Mouse (Mus musculus) midbrain, embryonic 11.5 days (tissue): ENCODE data around the gene Ercc2. TPM values are rescaled to one million over a fixed set of nuclear protein-coding genes. Genes with fewer than 3 reads are reported as not detected.

Source experiments
- ATAC-seq: fragments of 200-750 bp; cut with Nextera tagmentation; 2 replicates; pipeline ENCODE4 v1.8.0; 2017; ENCODE audit warnings: moderate TSS enrichment, moderate library complexity; ENCODE audit not compliant: low FRiP score
- DNase-seq: peaks from one replicate; pipeline ENCODE4 v3.0.0; 2015; ENCODE audit warnings: low spot score; ENCODE audit errors: missing footprints
- H3K27ac ChIP-seq: fragments of 300-500 bp; sonication (generic); 2 replicates; pipeline ENCODE4 v1.5.1; 2014; ENCODE audit warnings: low read depth, low read length
- H3K27me3 ChIP-seq: fragments of 300-500 bp; sonication (generic); 2 replicates; pipeline ENCODE4 v1.6.1; 2014; ENCODE audit warnings: mild to moderate bottlenecking, low read length, moderate library complexity, mixed read lengths; ENCODE audit not compliant: control insufficient read depth, insufficient read depth
- H3K36me3 ChIP-seq: fragments of 300-500 bp; sonication (generic); 2 replicates; pipeline ENCODE4 v1.6.1; 2014; ENCODE audit warnings: mild to moderate bottlenecking, low read length, moderate library complexity, mixed read lengths; ENCODE audit not compliant: control insufficient read depth, insufficient read depth
- H3K4me1 ChIP-seq: fragments of 300-500 bp; sonication (generic); 2 replicates; pipeline ENCODE4 v1.6.1; 2014; ENCODE audit warnings: low read length; ENCODE audit not compliant: control insufficient read depth, insufficient read depth
- H3K4me2 ChIP-seq: fragments of 300-500 bp; sonication (generic); 2 replicates; pipeline ENCODE4 v1.6.1; 2014; ENCODE audit warnings: mild to moderate bottlenecking, moderate library complexity
- H3K4me3 ChIP-seq: fragments of 300-500 bp; sonication (generic); 2 replicates; pipeline ENCODE4 v1.5.1; 2014; ENCODE audit warnings: low read depth, low read length
- H3K9ac ChIP-seq: fragments of 300-500 bp; sonication (generic); 2 replicates; pipeline ENCODE4 v1.6.1; 2014; ENCODE audit warnings: low read length
- H3K9me3 ChIP-seq: fragments of 300-500 bp; sonication (generic); 2 replicates; pipeline ENCODE4 v1.6.1; 2016; ENCODE audit warnings: low read length; ENCODE audit not compliant: control insufficient read depth
- WGBS: fragments of 180-500 bp; shearing (Covaris S2); extraction: QIAGEN DNeasy Blood & Tissue Kit; methylation state at CpG from one replicate; pipeline ENCODE4 v1.1.7; 2014; 5-methylcytosine and 5-hydroxymethylcytosine counted together
- polyA plus RNA-seq: library from polyadenylated mRNA; unstranded; fragments of >200 nt; fragmentation: Nextera tagmentation; extraction: Ambion mirVana; gene quantifications from 2 replicates; pipeline ENCODE4 v1.2.1, GENCODE M21; 2014

The Ercc2 gene
- polyA plus RNA-seq, 1 experiment from 2014 or later: 10.3 TPM

DNA sequence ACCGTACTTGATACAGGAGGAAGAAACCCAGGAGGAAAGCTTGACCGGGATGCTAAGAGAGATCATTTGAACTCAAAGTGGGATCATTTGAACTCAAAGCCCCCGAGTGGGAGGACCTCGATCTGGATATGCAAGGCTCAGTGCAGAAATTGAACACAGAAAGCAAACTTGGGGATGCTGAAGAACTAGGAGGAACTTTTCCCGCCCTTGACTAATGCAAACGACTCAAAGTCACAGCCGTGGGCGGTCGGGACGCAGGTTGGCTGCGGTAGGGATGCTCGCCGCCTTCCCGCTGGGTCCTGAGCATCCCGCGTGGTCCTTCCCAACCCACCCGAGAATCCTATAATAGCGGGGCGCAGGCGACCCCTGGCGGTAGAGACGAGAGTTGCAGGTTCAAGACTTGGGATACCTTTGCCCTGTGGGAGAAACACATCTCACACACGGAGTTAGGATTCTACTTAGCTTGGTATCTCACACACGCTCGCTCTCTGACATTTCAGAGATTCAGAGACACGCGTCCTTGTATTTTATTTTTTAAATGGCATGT lies 39.3 kb upstream of the Ercc2 start:
- Histone ChIP-seq H3K4me2 (peak overlapping the region; percentile 90), H3K4me3 (peak overlapping the region; percentile 48), H3K27me3 (peaks cover 4% of the 10 kb centered on the region; the same call in 1 of the 2 replicates), H3K9me3 (no peaks in the 10 kb centered on the region), H3K36me3 (no peaks in the 10 kb centered on the region), H3K4me1 (peaks cover 17% of the 10 kb centered on the region), H3K9ac (peak overlapping the region; percentile 61; the same call in 1 of the 2 replicates), H3K27ac (no peak overlapping the region)
- no peak for ATAC-seq
- WGBS: under 1% methylated on average over 27 of the region's 27 CpGs
- peak; percentile 99 for DNase-seq

- H3K4me3 ChIP-seq: no peak overlapping the region; the same call in 1 of the 2 replicates
- H3K27ac ChIP-seq: no peak overlapping the region
- ATAC-seq (no peak), DNase-seq (peak; percentile 98)
- no peaks in the 10 kb centered on the region for H3K9me3 ChIP-seq
- 0 out of 2 replicates have a peak overlapping the region, but pooled peaks have one; percentile 90 for H3K4me2 ChIP-seq
- peaks cover 4% of the 10 kb centered on the region; the same call in 1 of the 2 replicates for H3K27me3 ChIP-seq
- 2% methylated on average over 11 of the region's 11 CpGs for WGBS
- H3K9ac ChIP-seq: no peak overlapping the region
- no peaks in the 10 kb centered on the region for H3K36me3 ChIP-seq
- H3K4me1 ChIP-seq: peaks cover 17% of the 10 kb centered on the region
These were observed 38.5 kb upstream of the Ercc2 start for GRCm38 (mm10) chr7:19343210-19343808.

DNA sequence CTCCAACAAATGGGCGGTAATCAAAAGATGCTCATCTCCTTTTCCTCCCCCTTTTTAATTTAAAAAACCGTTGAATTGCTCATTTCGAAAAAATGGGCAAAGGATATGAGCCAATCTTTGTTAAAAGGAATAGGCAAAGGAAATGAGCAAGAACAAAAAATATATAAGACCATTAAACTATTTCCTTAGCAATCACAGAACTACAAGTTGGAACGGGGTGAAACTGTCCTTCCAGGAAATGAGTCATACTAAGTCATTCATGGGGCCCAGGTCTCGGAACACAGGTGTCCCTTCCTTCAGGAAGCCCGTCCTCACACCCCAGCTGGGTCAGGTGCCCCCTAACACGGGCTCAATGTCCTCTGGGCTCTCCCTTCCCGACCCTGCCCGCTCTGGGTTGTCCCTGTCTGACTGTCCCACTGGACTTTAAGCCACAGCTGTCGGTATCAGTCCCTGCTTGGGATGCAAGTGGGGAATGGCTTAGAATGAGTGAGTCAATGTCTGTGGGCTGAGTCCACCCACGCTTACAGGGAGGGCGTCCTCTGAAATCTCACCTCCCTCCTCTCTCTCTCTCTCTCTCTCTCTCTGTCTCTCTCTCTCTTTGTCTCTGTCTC lies 37.5 kb upstream of the Ercc2 start, which contains the start of gene Ercc1:
Gene Ercc1, plus strand, starts transcription at position 542 of the 611 bp plus-strand sequence.
- Histone ChIP-seq H3K27me3 (peaks cover 4% of the 10 kb centered on the region; the same call in 1 of the 2 replicates), H3K36me3 (peaks cover 3% of the 10 kb centered on the region), H3K9ac (peak within 1 kb of the TSS; percentile 76), H3K27ac (no peak within 1 kb of the TSS), H3K9me3 (no peaks in the 10 kb centered on the region), H3K4me1 (peaks cover 17% of the 10 kb centered on the region), H3K4me2 (peak within 1 kb of the TSS; percentile 62), H3K4me3 (peak within 1 kb of the TSS; percentile 66)
- peak; percentile 6 for ATAC-seq
- no peak for DNase-seq
- 29% methylated on average over 12 of the region's 12 CpGs for WGBS

- ATAC-seq (peak; percentile 95), DNase-seq (peak; percentile 99)
- H3K4me2 ChIP-seq: peak overlapping the region; percentile 62
- 0% methylated on average over 31 of the region's 31 CpGs for WGBS
- H3K27ac ChIP-seq: no peak overlapping the region
- no peaks in the 10 kb centered on the region for H3K9me3 ChIP-seq
- peak overlapping the region; percentile 66 for H3K4me3 ChIP-seq
- peaks cover 4% of the 10 kb centered on the region for H3K36me3 ChIP-seq
- peak overlapping the region; percentile 76 for H3K9ac ChIP-seq
- peaks cover 4% of the 10 kb centered on the region; the same call in 1 of the 2 replicates for H3K27me3 ChIP-seq
- H3K4me1 ChIP-seq: peaks cover 17% of the 10 kb centered on the region
These were observed 36.8 kb upstream of the Ercc2 start for GRCm38 (mm10) chr7:19344938-19345471.

GRCm38 (mm10) chr7:19349188-19349915 lies 32.5 kb upstream of the Ercc2 start:
- ATAC-seq (no peak), DNase-seq (peak; percentile 35)
- Histone ChIP-seq H3K4me1 (peaks cover 9% of the 10 kb centered on the region), H3K4me2 (no peak overlapping the region), H3K27me3 (no peaks in the 10 kb centered on the region), H3K4me3 (no peak overlapping the region), H3K9ac (no peak overlapping the region), H3K9me3 (no peaks in the 10 kb centered on the region), H3K27ac (no peak overlapping the region), H3K36me3 (peaks cover 23% of the 10 kb centered on the region)
- WGBS: 90% methylated on average over 13 of the region's 13 CpGs

DNA sequence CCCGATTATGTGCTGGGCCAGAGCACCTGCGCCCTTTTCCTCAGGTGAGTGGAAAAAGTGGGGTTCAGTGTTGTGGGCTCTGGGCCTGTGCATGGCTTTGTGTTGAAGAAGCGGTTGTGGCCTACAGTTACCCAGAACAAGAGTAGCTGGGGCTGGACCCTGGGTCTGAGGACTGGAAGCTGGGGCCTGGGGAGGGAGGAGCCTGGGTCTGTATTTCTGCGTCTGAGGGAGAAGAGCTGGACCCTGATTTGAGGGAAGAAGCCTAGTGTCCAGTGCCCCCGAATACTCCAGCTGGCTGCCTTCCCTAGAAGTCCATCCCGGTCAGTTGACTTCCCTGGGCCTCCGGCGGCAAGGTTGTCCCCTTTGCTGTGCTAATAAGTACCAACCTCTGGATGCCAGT lies 31.6 kb upstream of the Ercc2 start:
- peaks cover 28% of the 10 kb centered on the region for H3K36me3 ChIP-seq
- WGBS: 95% methylated on average over 8 of the region's 8 CpGs

DNA sequence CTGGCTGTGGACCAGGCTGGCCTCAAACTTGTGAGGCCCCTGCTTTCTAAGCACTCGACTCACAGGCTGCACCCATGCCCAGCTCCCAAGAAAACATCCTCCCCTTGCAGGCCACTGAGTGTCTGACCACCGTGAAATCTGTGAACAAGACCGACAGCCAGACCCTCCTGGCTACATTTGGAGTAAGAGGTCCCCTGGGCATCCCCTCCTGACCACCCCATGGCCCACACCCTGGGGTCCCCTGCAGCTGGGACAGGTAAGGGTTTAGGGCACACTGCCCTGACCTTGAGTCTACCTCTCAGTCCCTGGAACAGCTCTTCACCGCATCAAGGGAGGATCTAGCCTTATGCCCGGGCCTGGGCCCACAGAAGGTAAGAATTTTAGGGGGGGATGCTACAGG lies 26.8 kb upstream of the Ercc2 start:
- no peak overlapping the region for H3K4me3 ChIP-seq
- H3K9ac ChIP-seq: no peak overlapping the region
- H3K4me1 ChIP-seq: peaks cover 9% of the 10 kb centered on the region
- no peak overlapping the region for H3K27ac ChIP-seq
- H3K4me2 ChIP-seq: no peak overlapping the region
- no peak for DNase-seq
- ATAC-seq: no peak
- no peaks in the 10 kb centered on the region for H3K27me3 ChIP-seq
- peaks cover 29% of the 10 kb centered on the region for H3K36me3 ChIP-seq
- H3K9me3 ChIP-seq: no peaks in the 10 kb centered on the region
- WGBS: 95% methylated on average over 5 of the region's 5 CpGs

More for the DNA sequence above, 31.6 kb upstream of the Ercc2 start:
- Histone ChIP-seq H3K27me3 (no peaks in the 10 kb centered on the region), H3K9me3 (no peaks in the 10 kb centered on the region), H3K9ac (no peak overlapping the region), H3K27ac (no peak overlapping the region), H3K4me3 (no peak overlapping the region), H3K4me1 (peaks cover 6% of the 10 kb centered on the region; the same call in 1 of the 2 replicates), H3K4me2 (no peak overlapping the region)
- DNase-seq: no peak
- no peak for ATAC-seq

GRCm38 (mm10) chr7:19356311-19356710 lies 25.5 kb upstream of the Ercc2 start:
- DNase-seq (peak; percentile 79), ATAC-seq (no peak)
- H3K9me3 ChIP-seq: no peaks in the 10 kb centered on the region
- H3K27me3 ChIP-seq: no peaks in the 10 kb centered on the region
- WGBS: 80% methylated on average over 10 of the region's 10 CpGs
- no peak overlapping the region for H3K9ac ChIP-seq
- H3K27ac ChIP-seq: no peak overlapping the region
- H3K4me2 ChIP-seq: no peak overlapping the region
- H3K36me3 ChIP-seq: peaks cover 19% of the 10 kb centered on the region
- no peak overlapping the region for H3K4me3 ChIP-seq
- H3K4me1 ChIP-seq: peaks cover 15% of the 10 kb centered on the region
